Mouse (Mus musculus): ENCODE measurements around the gene Prpf19. TPM values are rescaled to one million over a fixed set of nuclear protein-coding genes. Genes with fewer than 3 reads are reported as not detected.

Gene Prpf19
- polyA plus RNA-seq (2012; rRNA removed) = 185 and 229 TPM in 2 replicates

DNA sequence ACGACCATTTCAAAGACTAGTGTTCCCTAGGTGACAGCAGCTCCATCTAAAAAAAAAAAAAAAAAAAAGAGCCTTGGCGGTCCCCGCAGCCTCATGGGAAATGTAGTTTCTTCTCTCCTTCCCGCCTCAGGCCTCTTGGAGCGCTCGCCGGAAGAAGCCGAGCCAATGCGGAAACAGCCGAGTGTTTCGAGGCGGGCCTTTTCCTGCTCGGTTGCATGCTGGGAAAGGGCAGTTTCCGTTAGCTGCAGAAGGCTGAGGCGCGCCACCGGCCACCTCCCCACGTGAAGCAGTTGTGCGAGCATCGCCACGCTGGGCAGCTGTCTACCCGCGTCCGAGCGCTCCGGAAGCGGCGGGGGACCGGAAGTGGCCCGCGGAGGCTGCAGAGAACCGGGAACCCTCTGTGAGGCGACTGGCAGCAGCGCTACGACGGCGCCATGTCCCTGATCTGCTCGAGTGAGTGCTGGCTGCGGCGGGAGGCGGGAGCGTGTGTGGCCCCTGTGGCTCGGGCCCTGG lies at the start of gene Prpf19:
Gene Prpf19, plus strand, starts transcription at position 216 of the 513 bp plus-strand sequence.
- no peak for DNase-seq (ENCODE audit: low read depth)

DNA sequence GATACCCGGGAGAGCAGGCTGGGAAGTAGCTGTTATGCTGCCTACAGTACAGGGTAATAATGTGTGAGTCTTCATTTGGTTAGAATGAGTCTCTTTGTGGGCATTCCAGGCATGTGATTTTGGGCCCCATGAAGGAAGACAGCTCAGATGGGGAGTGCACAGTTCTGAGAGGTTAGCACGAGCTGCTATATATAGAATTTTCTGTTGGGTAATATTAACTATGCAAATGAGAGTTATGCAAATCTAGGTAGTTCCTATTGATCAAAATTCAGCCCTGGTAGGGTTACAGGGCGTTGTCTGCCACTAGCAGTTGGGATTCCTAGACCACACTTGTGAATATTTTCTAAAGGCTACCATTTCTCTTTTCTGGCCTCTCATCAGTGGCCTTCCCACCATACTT lies 49.6 kb upstream of the Prpf19 start:
- DNase-seq (ENCODE audit: low read depth) = no peak

GRCm38 (mm10) chr19:10846150-10846549 lies 48.9 kb upstream of the Prpf19 start:
- DNase-seq (ENCODE audit: low read depth) = no peak

DNA sequence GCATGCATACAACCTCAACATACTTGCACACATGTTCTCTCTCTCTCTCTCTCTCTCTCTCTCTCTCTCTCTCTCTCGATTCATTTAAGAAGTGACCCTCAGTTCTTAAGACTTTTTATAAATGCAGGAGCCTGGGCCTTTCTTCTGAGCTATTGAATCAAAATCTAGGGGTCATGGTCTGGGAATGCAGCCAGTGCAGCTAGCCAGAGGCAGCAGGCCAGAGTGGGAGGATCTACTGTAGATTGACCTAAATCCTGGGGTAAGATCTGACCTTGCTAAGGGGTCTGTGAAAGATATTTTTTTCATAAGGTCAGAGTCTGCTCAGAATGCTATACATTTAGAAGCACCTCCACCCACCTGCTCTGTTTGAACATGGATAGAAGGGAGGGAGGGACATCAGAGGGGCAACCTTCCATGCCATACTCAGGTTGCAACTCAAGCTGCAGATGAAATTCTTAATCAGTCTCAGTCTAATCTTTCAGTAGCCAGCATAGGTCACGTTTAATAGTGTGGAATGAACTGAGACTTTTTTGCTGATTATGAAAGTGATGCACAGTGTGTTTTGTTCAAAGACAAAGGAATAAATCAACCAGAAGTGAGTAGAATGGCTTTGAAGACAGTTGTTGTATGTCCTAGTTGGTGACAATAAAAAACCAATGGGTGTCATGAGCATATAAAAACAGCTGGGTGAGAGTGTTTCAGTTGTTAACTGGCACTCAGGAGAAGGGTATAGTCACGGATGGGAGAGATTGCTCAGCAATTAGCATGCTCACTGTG lies 47.5 kb upstream of the Prpf19 start:
- DNase-seq (ENCODE audit: low read depth) = no peak

- peak; percentile 87 for DNase-seq (ENCODE audit: low read depth)
Measured at GRCm38 (mm10) chr19:10855422-10855821, 39.6 kb upstream of the Prpf19 start.

DNA sequence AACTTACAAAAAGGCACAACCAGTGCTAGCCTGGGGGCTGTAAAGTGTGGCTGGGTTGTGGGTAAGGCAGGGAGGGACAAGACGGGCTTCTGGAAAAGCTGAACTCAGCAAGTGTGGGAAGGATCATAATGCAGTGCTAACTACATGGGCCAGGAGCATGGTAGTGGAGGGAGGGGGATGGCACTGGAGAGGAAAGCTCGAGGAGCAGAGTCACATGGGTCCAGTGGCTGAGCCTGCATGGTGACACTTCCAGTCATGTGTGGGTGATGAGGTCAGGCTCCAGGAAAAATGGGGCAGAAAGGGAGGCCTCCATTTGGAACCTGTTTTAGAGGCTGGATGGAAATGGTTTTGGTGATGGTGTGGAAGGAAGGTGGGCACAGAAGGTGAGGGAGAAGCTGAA lies 38.5 kb upstream of the Prpf19 start:
- DNase-seq (ENCODE audit: low read depth) = no peak

GRCm38 (mm10) chr19:10860072-10860497 lies 34.9 kb upstream of the Prpf19 start:
- no peak for DNase-seq (ENCODE audit: low read depth)

GRCm38 (mm10) chr19:10866351-10866750 lies 28.7 kb upstream of the Prpf19 start:
- DNase-seq (ENCODE audit: low read depth) = no peak

GRCm38 (mm10) chr19:10867946-10868622 lies 26.9 kb upstream of the Prpf19 start:
- no peak for DNase-seq (ENCODE audit: low read depth)

- no peak for DNase-seq (ENCODE audit: low read depth)
Measured at GRCm38 (mm10) chr19:10868623-10869141, 26.3 kb upstream of the Prpf19 start.

DNA sequence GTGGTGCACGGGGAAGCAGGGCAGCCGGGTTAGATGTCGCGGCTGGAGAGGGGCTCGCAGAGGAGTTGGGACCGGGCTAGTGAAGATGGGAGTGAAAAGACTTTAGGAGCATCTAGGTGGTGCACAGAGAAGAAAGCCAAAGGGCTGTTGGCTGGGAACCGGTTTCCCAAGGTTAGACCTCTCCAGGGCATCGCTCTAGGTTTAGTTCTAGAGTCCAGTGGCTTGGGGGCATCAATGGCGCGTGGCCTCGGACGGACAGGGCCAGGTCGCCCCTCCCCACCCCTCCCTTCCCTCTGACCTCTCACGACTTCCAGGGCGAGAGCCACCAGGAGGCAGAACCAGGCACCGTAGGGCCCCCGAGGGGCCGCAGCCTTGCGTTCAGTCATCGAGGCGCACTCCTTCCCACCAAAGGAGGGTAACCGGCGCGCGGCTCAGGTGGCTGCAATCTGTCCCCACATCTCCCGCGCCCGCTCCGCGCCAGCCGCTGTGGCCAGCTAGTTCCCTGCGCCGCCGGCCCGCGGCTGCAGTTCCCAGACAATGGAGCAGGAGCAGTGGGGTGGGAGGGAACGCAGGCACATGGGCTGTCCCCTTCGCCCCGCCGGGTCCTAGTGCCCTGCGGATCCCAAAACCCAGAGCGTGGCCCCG lies 25.7 kb upstream of the Prpf19 start:
- DNase-seq (ENCODE audit: low read depth) = no peak

GRCm38 (mm10) chr19:10869886-10870527 lies 25.0 kb upstream of the Prpf19 start, which contains the start of gene Tmem132a:
Gene Tmem132a, minus strand, starts transcription at chr19:10869940.
- no peak for DNase-seq (ENCODE audit: low read depth)

- no peak for DNase-seq (ENCODE audit: low read depth)
Measured at GRCm38 (mm10) chr19:10870676-10871075, 24.4 kb upstream of the Prpf19 start.

DNA sequence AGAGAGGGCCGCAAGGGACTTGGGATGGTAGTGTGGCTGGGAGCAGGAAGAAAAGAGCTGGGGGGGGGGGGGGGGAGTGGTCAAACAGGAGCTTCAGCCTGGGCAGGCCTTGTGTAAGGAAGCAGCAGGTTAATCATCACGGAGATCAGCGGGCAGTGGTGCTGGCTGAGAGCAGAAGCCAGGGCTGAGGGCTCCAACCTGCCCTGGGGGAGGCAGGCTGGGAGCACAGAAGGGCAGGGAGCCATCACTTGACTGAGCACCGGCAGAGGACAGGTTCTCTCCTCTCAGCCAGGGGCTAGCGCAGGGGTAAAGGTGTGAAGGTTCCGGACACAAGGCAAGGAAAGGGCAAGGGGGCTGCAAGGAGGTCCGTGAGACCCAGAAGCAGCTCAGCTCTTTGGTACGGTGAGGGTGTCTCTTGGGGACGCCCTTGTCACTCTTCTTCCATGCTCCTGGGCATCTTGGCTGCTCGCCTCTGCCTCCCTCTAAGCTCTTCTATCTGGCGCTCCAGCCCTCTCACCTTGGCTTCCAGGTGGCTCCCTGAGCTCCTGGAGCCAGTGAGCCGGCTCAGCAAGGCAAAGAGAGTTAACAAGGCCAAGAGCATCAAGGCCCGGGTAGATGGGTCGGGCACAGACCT lies 23.6 kb upstream of the Prpf19 start:
- no peak for DNase-seq (ENCODE audit: low read depth)

DNA sequence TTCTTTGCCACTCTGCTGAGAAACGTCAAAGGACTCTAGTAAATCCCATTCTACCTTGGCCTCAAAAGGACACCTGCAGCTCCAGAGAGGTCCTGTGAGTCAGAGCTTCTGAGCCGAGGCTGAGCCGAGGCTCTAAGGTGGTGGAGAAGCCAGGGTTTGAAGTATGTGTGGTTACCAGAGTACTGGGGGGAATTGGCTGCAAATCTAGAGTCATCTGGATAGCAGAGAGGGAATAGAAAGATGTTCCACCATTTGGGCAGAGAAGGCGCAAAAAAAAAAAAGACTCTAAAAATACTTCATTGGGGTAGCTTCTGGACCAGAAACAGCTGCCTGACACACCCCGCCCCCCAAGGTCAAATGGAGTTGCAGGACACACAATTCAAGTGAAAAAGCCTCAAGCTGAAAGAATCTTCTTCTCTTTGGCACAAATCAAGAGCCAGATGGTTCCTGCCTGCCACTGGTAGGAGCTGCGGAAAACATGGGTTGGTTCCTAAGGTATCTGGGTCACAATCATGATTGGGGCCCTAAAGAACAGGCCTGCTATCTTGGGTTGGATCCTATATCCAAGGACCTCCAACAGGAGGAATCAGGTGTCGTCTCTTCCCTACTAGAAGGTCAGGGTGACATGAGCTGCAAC lies 16.7 kb upstream of the Prpf19 start:
- no peak for DNase-seq (ENCODE audit: low read depth)

DNA sequence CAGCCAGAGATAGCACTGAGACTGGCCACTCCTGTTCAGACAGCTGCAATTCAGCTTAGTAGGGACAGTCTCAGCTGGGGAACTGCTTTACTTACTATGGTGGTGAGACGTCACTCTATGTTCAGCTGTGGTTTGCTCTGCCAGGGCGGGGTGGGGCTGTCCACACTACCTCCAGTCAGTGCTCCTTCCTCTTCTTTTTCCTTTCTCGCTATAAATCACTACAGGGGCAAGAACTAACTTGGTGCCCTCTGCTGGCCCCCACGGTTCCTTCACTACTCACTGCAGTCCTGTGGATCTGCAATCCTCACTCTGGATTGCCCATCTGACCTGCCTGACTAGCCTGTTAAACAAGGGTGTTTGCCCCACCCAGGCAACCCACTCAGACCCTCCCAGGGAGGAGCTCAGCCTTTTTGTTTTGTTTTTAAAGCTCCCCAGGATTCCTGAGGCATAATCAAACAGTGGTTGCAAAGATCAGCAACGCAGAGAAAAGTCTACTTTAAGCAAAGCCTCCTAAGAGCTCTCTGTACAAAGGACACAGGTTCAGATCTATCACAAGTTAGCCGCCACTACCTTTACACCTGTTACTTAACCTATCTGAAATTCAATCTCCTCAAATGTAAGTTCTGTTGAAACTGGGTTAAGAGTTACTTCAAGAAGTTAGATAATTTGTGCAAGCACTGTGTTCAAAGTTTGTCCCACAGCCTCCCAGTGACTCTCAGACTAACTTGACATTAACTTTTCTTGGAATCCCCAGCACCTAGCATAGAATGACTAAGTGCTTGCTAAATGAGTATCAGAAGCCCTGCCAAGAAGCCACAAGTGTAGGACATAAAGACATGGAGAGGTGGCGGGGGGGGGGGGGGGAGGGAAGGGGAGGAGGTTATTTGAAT lies 14.7 kb upstream of the Prpf19 start:
- DNase-seq (ENCODE audit: low read depth) = peak; percentile 95

- no peak for DNase-seq (ENCODE audit: low read depth)
Measured at GRCm38 (mm10) chr19:10880975-10881425, 14.0 kb upstream of the Prpf19 start.

- no peak for DNase-seq (ENCODE audit: low read depth)
Measured at GRCm38 (mm10) chr19:10881426-10882154, 13.4 kb upstream of the Prpf19 start, which contains the start of gene Tmem109. Gene Tmem109, minus strand, starts transcription at chr19:10882001.

GRCm38 (mm10) chr19:10892201-10892600 lies 2.8 kb upstream of the Prpf19 start:
- no peak for DNase-seq (ENCODE audit: low read depth)

Measured in gonadal fat pad, adult 2 months (tissue).